Mouse (Mus musculus) lung, postnatal 0 days (tissue): ENCODE measurements around the gene Itga7.

Experiments
- CTCF ChIP-seq: IDR thresholded peaks from 2 replicates; pipeline ENCODE4 v1.5.1; 2016; ENCODE audit warnings: antibody characterized with exemption, mild to moderate bottlenecking
- EP300 ChIP-seq: IDR thresholded peaks from 2 replicates; pipeline ENCODE4 v1.6.1; 2016; ENCODE audit warnings: antibody characterized with exemption, mild to moderate bottlenecking, control low read depth

- TF ChIP-seq CTCF (no peak), EP300 (no peak)
Observed at GRCm38 (mm10) chr10:128972841-128973240, 39.2 kb downstream of the Itga7 start.
